Mouse (Mus musculus): Measurements from ENCODE around the gene Sec14l2. TPM values are rescaled to one million over a fixed set of nuclear protein-coding genes. Genes with fewer than 3 reads are reported as not detected.
A peak's percentile ranks its signal among the peaks of the same experiment; 100 is the strongest.

Sec14l2 gene
- polyA plus RNA-seq (2014; fragmentation: Nextera tagmentation; extraction: Ambion mirVana) = 3.9 and 5.0 TPM in 2 replicates

GRCm38 (mm10) chr11:4122742-4123579, at the start of gene Sec14l2:
Gene Sec14l2, minus strand, starts transcription at chr11:4123415.
- ATAC-seq (ENCODE audit: low read depth) = no peak
- Histone ChIP-seq H3K27ac (ENCODE audit: low read depth, low read length) (no peak within 1 kb of the TSS), H3K9ac (replicated peaks; ENCODE audit: low read depth, low read length) (no peak within 1 kb of the TSS), H3K36me3 (ENCODE audit: control insufficient read depth, insufficient read depth, low read length) (no peaks in the 10 kb centered on the region), H3K9me3 (ENCODE audit: control insufficient read depth, low read length) (no peaks in the 10 kb centered on the region), H3K27me3 (ENCODE audit: control insufficient read depth, insufficient read depth, low read length) (no peaks in the 10 kb centered on the region), H3K4me3 (ENCODE audit: low read depth, low read length) (no peak within 1 kb of the TSS), H3K4me1 (ENCODE audit: control insufficient read depth, insufficient read depth, low read length) (no peaks in the 10 kb centered on the region), H3K4me2 (ENCODE audit: low read depth, low read length) (no peak within 1 kb of the TSS)
- WGBS = 86% methylated on average over 10 of the region's 10 CpGs

GRCm38 (mm10) chr11:4166467-4167090, 43.4 kb upstream of the Sec14l2 start:
- no peak overlapping the region for H3K4me3 ChIP-seq (ENCODE audit: low read depth, low read length)
- H3K9ac ChIP-seq (replicated peaks; ENCODE audit: low read depth, low read length) = no peak overlapping the region
- peaks cover 79% of the 10 kb centered on the region for H3K36me3 ChIP-seq (ENCODE audit: control insufficient read depth, insufficient read depth, low read length)
- H3K9me3 ChIP-seq (ENCODE audit: control insufficient read depth, low read length) = no peaks in the 10 kb centered on the region
- no peak for ATAC-seq (ENCODE audit: low read depth)
- H3K4me2 ChIP-seq (ENCODE audit: low read depth, low read length) = no peak overlapping the region
- H3K27ac ChIP-seq (ENCODE audit: low read depth, low read length) = no peak overlapping the region
- 97% methylated on average over 7 of the region's 7 CpGs for WGBS
- H3K27me3 ChIP-seq (ENCODE audit: control insufficient read depth, insufficient read depth, low read length) = no peaks in the 10 kb centered on the region
- H3K4me1 ChIP-seq (ENCODE audit: control insufficient read depth, insufficient read depth, low read length) = peaks cover 18% of the 10 kb centered on the region

GRCm38 (mm10) chr11:4164701-4165100, 41.5 kb upstream of the Sec14l2 start:
- Histone ChIP-seq H3K36me3 (ENCODE audit: control insufficient read depth, insufficient read depth, low read length) (peaks cover 61% of the 10 kb centered on the region), H3K9me3 (ENCODE audit: control insufficient read depth, low read length) (no peaks in the 10 kb centered on the region), H3K4me2 (ENCODE audit: low read depth, low read length) (no peak overlapping the region), H3K4me3 (ENCODE audit: low read depth, low read length) (no peak overlapping the region), H3K27ac (ENCODE audit: low read depth, low read length) (no peak overlapping the region), H3K9ac (replicated peaks; ENCODE audit: low read depth, low read length) (no peak overlapping the region), H3K27me3 (ENCODE audit: control insufficient read depth, insufficient read depth, low read length) (no peaks in the 10 kb centered on the region), H3K4me1 (ENCODE audit: control insufficient read depth, insufficient read depth, low read length) (peaks cover 26% of the 10 kb centered on the region)
- no peak for ATAC-seq (ENCODE audit: low read depth)
- WGBS = 94% methylated on average over 2 of the region's 2 CpGs

GRCm38 (mm10) chr11:4160758-4161480, 37.7 kb upstream of the Sec14l2 start:
- H3K9ac ChIP-seq (replicated peaks; ENCODE audit: low read depth, low read length) = peak overlapping the region; percentile 82
- H3K4me3 ChIP-seq (ENCODE audit: low read depth, low read length) = peak overlapping the region; percentile 82
- no peaks in the 10 kb centered on the region for H3K27me3 ChIP-seq (ENCODE audit: control insufficient read depth, insufficient read depth, low read length)
- H3K4me2 ChIP-seq (ENCODE audit: low read depth, low read length) = peak overlapping the region; percentile 90
- peaks cover 30% of the 10 kb centered on the region for H3K36me3 ChIP-seq (ENCODE audit: control insufficient read depth, insufficient read depth, low read length)
- peak overlapping the region; percentile 91 for H3K27ac ChIP-seq (ENCODE audit: low read depth, low read length)
- H3K4me1 ChIP-seq (ENCODE audit: control insufficient read depth, insufficient read depth, low read length) = peaks cover 29% of the 10 kb centered on the region
- no peaks in the 10 kb centered on the region for H3K9me3 ChIP-seq (ENCODE audit: control insufficient read depth, low read length)
- ATAC-seq (ENCODE audit: low read depth) = no peak
- 6% methylated on average over 15 of the region's 15 CpGs for WGBS

GRCm38 (mm10) chr11:4159808-4160708, 36.8 kb upstream of the Sec14l2 start, which contains the start of the genes Ccdc157 and Sf3a1:
Gene Ccdc157, minus strand, starts transcription at chr11:4160293.
Gene Sf3a1, plus strand, starts transcription at chr11:4160350.
- 2% methylated on average over 54 of the region's 54 CpGs for WGBS
- ATAC-seq (ENCODE audit: low read depth) = peak; percentile 98
- Histone ChIP-seq H3K9me3 (ENCODE audit: control insufficient read depth, low read length) (no peaks in the 10 kb centered on the region), H3K27ac (ENCODE audit: low read depth, low read length) (peak within 1 kb of the TSS; percentile 91), H3K36me3 (ENCODE audit: control insufficient read depth, insufficient read depth, low read length) (peaks cover 22% of the 10 kb centered on the region), H3K4me3 (ENCODE audit: low read depth, low read length) (peak within 1 kb of the TSS; percentile 82), H3K4me1 (ENCODE audit: control insufficient read depth, insufficient read depth, low read length) (peaks cover 29% of the 10 kb centered on the region), H3K9ac (replicated peaks; ENCODE audit: low read depth, low read length) (peak within 1 kb of the TSS; percentile 82), H3K4me2 (ENCODE audit: low read depth, low read length) (peak within 1 kb of the TSS; percentile 90), H3K27me3 (ENCODE audit: control insufficient read depth, insufficient read depth, low read length) (no peaks in the 10 kb centered on the region)

GRCm38 (mm10) chr11:4158676-4159075, 35.5 kb upstream of the Sec14l2 start:
- Histone ChIP-seq H3K4me1 (ENCODE audit: control insufficient read depth, insufficient read depth, low read length) (peaks cover 29% of the 10 kb centered on the region), H3K36me3 (ENCODE audit: control insufficient read depth, insufficient read depth, low read length) (peaks cover 14% of the 10 kb centered on the region), H3K9ac (replicated peaks; ENCODE audit: low read depth, low read length) (no peak overlapping the region), H3K4me3 (ENCODE audit: low read depth, low read length) (no peak overlapping the region), H3K27me3 (ENCODE audit: control insufficient read depth, insufficient read depth, low read length) (no peaks in the 10 kb centered on the region), H3K4me2 (ENCODE audit: low read depth, low read length) (no peak overlapping the region), H3K9me3 (ENCODE audit: control insufficient read depth, low read length) (no peaks in the 10 kb centered on the region), H3K27ac (ENCODE audit: low read depth, low read length) (no peak overlapping the region)
- 96% methylated on average over 3 of the region's 3 CpGs for WGBS
- ATAC-seq (ENCODE audit: low read depth) = no peak

- Histone ChIP-seq H3K27me3 (ENCODE audit: control insufficient read depth, insufficient read depth, low read length) (no peaks in the 10 kb centered on the region), H3K4me2 (ENCODE audit: low read depth, low read length) (no peak overlapping the region), H3K4me3 (ENCODE audit: low read depth, low read length) (no peak overlapping the region), H3K36me3 (ENCODE audit: control insufficient read depth, insufficient read depth, low read length) (no peaks in the 10 kb centered on the region), H3K27ac (ENCODE audit: low read depth, low read length) (no peak overlapping the region), H3K9me3 (ENCODE audit: control insufficient read depth, low read length) (no peaks in the 10 kb centered on the region), H3K9ac (replicated peaks; ENCODE audit: low read depth, low read length) (no peak overlapping the region), H3K4me1 (ENCODE audit: control insufficient read depth, insufficient read depth, low read length) (peaks cover 5% of the 10 kb centered on the region; the same call in 1 of the 2 replicates)
- WGBS = 81% methylated on average over 5 of the region's 5 CpGs
- no peak for ATAC-seq (ENCODE audit: low read depth)
Measured at GRCm38 (mm10) chr11:4155641-4156040, 32.4 kb upstream of the Sec14l2 start.

- Histone ChIP-seq H3K4me3 (ENCODE audit: low read depth, low read length) (no peak overlapping the region), H3K9ac (replicated peaks; ENCODE audit: low read depth, low read length) (no peak overlapping the region), H3K4me1 (ENCODE audit: control insufficient read depth, insufficient read depth, low read length) (no peaks in the 10 kb centered on the region), H3K27ac (ENCODE audit: low read depth, low read length) (no peak overlapping the region), H3K4me2 (ENCODE audit: low read depth, low read length) (no peak overlapping the region), H3K27me3 (ENCODE audit: control insufficient read depth, insufficient read depth, low read length) (no peaks in the 10 kb centered on the region), H3K36me3 (ENCODE audit: control insufficient read depth, insufficient read depth, low read length) (no peaks in the 10 kb centered on the region), H3K9me3 (ENCODE audit: control insufficient read depth, low read length) (no peaks in the 10 kb centered on the region)
- WGBS = 96% methylated on average over 7 of the region's 7 CpGs
- ATAC-seq (ENCODE audit: low read depth) = no peak
Measured at GRCm38 (mm10) chr11:4153694-4154093, 30.5 kb upstream of the Sec14l2 start.

All from neural tube, embryonic 14.5 days (tissue).